Mouse (Mus musculus) cortical plate, adult 2 months (tissue): ENCODE data around the gene Cdk17. TPM values are rescaled to one million over a fixed set of nuclear protein-coding genes. Genes with fewer than 3 reads are reported as not detected.

ENCODE experiments used
- H3K27ac ChIP-seq: fragments of 200-500 bp; 2 replicates; pipeline ENCODE4 v1.5.1; 2012; ENCODE audit warnings: low read length, control low read depth, inconsistent platforms; ENCODE audit not compliant: insufficient read depth
- H3K4me1 ChIP-seq: fragments of 200-500 bp; 2 replicates; pipeline ENCODE4 v1.6.1; 2011; ENCODE audit warnings: low read length; ENCODE audit not compliant: control insufficient read depth, insufficient read depth
- H3K4me3 ChIP-seq: fragments of 200-500 bp; 2 replicates; pipeline ENCODE4 v1.5.1; 2011; ENCODE audit warnings: mild to moderate bottlenecking, low read length, control low read depth; ENCODE audit not compliant: insufficient read depth
- CTCF ChIP-seq: fragments of 200-500 bp; IDR thresholded peaks from 2 replicates; pipeline ENCODE4 v1.5.1; 2011; ENCODE audit warnings: mild to moderate bottlenecking, control low read depth, low read length; ENCODE audit not compliant: insufficient read depth; ENCODE audit errors: extremely low read depth
- POLR2A ChIP-seq: fragments of 200-500 bp; IDR thresholded peaks from 2 replicates; pipeline ENCODE4 v1.6.1; 2011; ENCODE audit warnings: mild to moderate bottlenecking, low read length, control low read depth; ENCODE audit not compliant: insufficient read depth; ENCODE audit errors: extremely low read depth
- polyA plus RNA-seq: library from polyadenylated mRNA; depleted of rRNA; stranded (reverse); fragments of >200 nt; gene quantifications from 2 replicates; pipeline ENCODE4 v1.2.3, GENCODE M21; 2012

The Cdk17 gene
- polyA plus RNA-seq, 1 experiment: 142 TPM

GRCm38 (mm10) chr10:93123310-93123709 is 37.4 kb upstream of the Cdk17 start:
- TF ChIP-seq POLR2A (no peak), CTCF (no peak)
- Histone ChIP-seq H3K4me1 (peaks cover 5% of the 10 kb centered on the region), H3K27ac (no peak overlapping the region; the same call in 1 of the 2 replicates)

GRCm38 (mm10) chr10:93123957-93124613 is 36.6 kb upstream of the Cdk17 start:
- TF ChIP-seq POLR2A: peak; percentile 53; the same call in 1 of the 2 replicates
- no peak for TF ChIP-seq CTCF
- Histone ChIP-seq H3K4me3 (no peak overlapping the region), H3K4me1 (peaks cover 6% of the 10 kb centered on the region), H3K27ac (peak overlapping the region; percentile 66)

More at GRCm38 (mm10) chr10:93123310-93123709, 37.4 kb upstream of the Cdk17 start:
- H3K4me3 ChIP-seq: no peak overlapping the region

GRCm38 (mm10) chr10:93126025-93126424 is 34.6 kb upstream of the Cdk17 start:
- H3K4me3 ChIP-seq: no peak overlapping the region
- H3K27ac ChIP-seq: no peak overlapping the region
- TF ChIP-seq POLR2A: no peak
- no peak for TF ChIP-seq CTCF
- peaks cover 9% of the 10 kb centered on the region for H3K4me1 ChIP-seq

- TF ChIP-seq POLR2A: no peak
- no peak for TF ChIP-seq CTCF
- no peak overlapping the region for H3K27ac ChIP-seq
- peaks cover 9% of the 10 kb centered on the region for H3K4me1 ChIP-seq
- no peak overlapping the region for H3K4me3 ChIP-seq
These were observed 32.1 kb upstream of the Cdk17 start for GRCm38 (mm10) chr10:93128566-93128965.

GRCm38 (mm10) chr10:93129345-93129744 is 31.3 kb upstream of the Cdk17 start:
- TF ChIP-seq CTCF (no peak), POLR2A (no peak)
- Histone ChIP-seq H3K4me1 (peaks cover 6% of the 10 kb centered on the region), H3K27ac (0 out of 2 replicates have a peak overlapping the region, but pooled peaks have one; percentile 53), H3K4me3 (no peak overlapping the region)

- no peak overlapping the region for H3K27ac ChIP-seq
- no peak overlapping the region for H3K4me3 ChIP-seq
- no peak for TF ChIP-seq CTCF
- no peak for TF ChIP-seq POLR2A
- H3K4me1 ChIP-seq: peaks cover 6% of the 10 kb centered on the region; the same call in 1 of the 2 replicates
These were observed 30.7 kb upstream of the Cdk17 start for GRCm38 (mm10) chr10:93129904-93130455.

GRCm38 (mm10) chr10:93130456-93130940 is 30.2 kb upstream of the Cdk17 start:
- peaks cover 6% of the 10 kb centered on the region; the same call in 1 of the 2 replicates for H3K4me1 ChIP-seq
- no peak for TF ChIP-seq POLR2A
- TF ChIP-seq CTCF: no peak
- no peak overlapping the region for H3K4me3 ChIP-seq
- H3K27ac ChIP-seq: peak overlapping the region; percentile 65; the same call in 1 of the 2 replicates

- H3K4me3 ChIP-seq: no peak overlapping the region
- H3K27ac ChIP-seq: no peak overlapping the region
- no peak for TF ChIP-seq CTCF
- no peak for TF ChIP-seq POLR2A
- H3K4me1 ChIP-seq: peaks cover 6% of the 10 kb centered on the region; the same call in 1 of the 2 replicates
These were observed 28.7 kb upstream of the Cdk17 start for GRCm38 (mm10) chr10:93131865-93132566.

- TF ChIP-seq CTCF (no peak), POLR2A (no peak)
These were observed 21.9 kb upstream of the Cdk17 start for GRCm38 (mm10) chr10:93138730-93139129.

GRCm38 (mm10) chr10:93140778-93141177 is 19.9 kb upstream of the Cdk17 start:
- Histone ChIP-seq H3K27ac (no peak overlapping the region), H3K4me3 (no peak overlapping the region), H3K4me1 (peaks cover 2% of the 10 kb centered on the region; the same call in 1 of the 2 replicates)
- no peak for TF ChIP-seq POLR2A
- no peak for TF ChIP-seq CTCF

More at GRCm38 (mm10) chr10:93138730-93139129, 21.9 kb upstream of the Cdk17 start:
- Histone ChIP-seq H3K4me1 (peaks cover under 1% of the 10 kb centered on the region; the same call in 1 of the 2 replicates), H3K4me3 (no peak overlapping the region), H3K27ac (no peak overlapping the region)
